Mouse (Mus musculus) heart, embryonic 14.5 days (tissue): ENCODE measurements around the gene Fpgs. TPM values are rescaled to one million over a fixed set of nuclear protein-coding genes. Genes with fewer than 3 reads are reported as not detected.
A peak's percentile ranks its signal among the peaks of the same experiment; 100 is the strongest.

Source experiments
- ATAC-seq: fragments of 200-750 bp; cut with Nextera tagmentation; 2 replicates; pipeline ENCODE4 v1.8.0; 2017; ENCODE audit warnings: low read depth, moderate TSS enrichment; ENCODE audit not compliant: insufficient number of reproducible peaks, insufficient read depth, low FRiP score
- H3K27ac ChIP-seq, 2 experiments: fragments of 200-500 bp in 1 of 2; fragments of 300-500 bp in 1 of 2; sonication (generic) in 1 of 2; replicated peaks in 1 of 2; 2 replicates each; pipeline ENCODE4 v1.5.1; 2012 to 2014; ENCODE audit warnings: low read depth in 2 of 2, low read length in 2 of 2, control low read depth in 1 of 2, mild to moderate bottlenecking in 1 of 2, mixed read lengths in 1 of 2; ENCODE audit not compliant: control insufficient read depth in 1 of 2, insufficient read depth in 1 of 2
- H3K27me3 ChIP-seq: fragments of 300-500 bp; sonication (generic); 2 replicates; pipeline ENCODE4 v1.6.1; 2014; ENCODE audit warnings: mild to moderate bottlenecking, low read length, control low read depth; ENCODE audit not compliant: control insufficient read depth, insufficient read depth
- H3K36me3 ChIP-seq: fragments of 300-500 bp; sonication (generic); 2 replicates; pipeline ENCODE4 v1.6.1; 2014; ENCODE audit warnings: mild to moderate bottlenecking, control low read depth, low read length, mixed read lengths; ENCODE audit not compliant: control insufficient read depth, insufficient read depth
- H3K4me1 ChIP-seq, 2 experiments: fragments of 200-500 bp in 1 of 2; fragments of 300-500 bp in 1 of 2; sonication (generic) in 1 of 2; 2 replicates each; pipeline ENCODE4 v1.6.1; 2012 to 2014; ENCODE audit warnings: low read length in 2 of 2, control low read depth in 1 of 2, mixed read lengths in 1 of 2; ENCODE audit not compliant: control insufficient read depth in 2 of 2, insufficient read depth in 2 of 2
- H3K4me2 ChIP-seq: fragments of 300-500 bp; sonication (generic); 2 replicates; pipeline ENCODE4 v1.6.1; 2014; ENCODE audit warnings: mild to moderate bottlenecking, low read length
- H3K4me3 ChIP-seq, 2 experiments: fragments of 200-500 bp in 1 of 2; fragments of 300-500 bp in 1 of 2; sonication (generic) in 1 of 2; 2 replicates each; pipeline ENCODE4 v1.5.1; 2012 to 2014; ENCODE audit warnings: low read length in 2 of 2, mild to moderate bottlenecking in 2 of 2, control low read depth in 1 of 2, low read depth in 1 of 2, moderate library complexity in 1 of 2; ENCODE audit not compliant: control insufficient read depth in 1 of 2, insufficient read depth in 1 of 2
- H3K9ac ChIP-seq: fragments of 300-500 bp; sonication (generic); 2 replicates; pipeline ENCODE4 v1.6.1; 2014; ENCODE audit warnings: mild to moderate bottlenecking, low read length
- H3K9me3 ChIP-seq: fragments of 300-500 bp; sonication (generic); 2 replicates; pipeline ENCODE4 v1.6.1; 2016; ENCODE audit warnings: low read length, control low read depth; ENCODE audit not compliant: control insufficient read depth
- WGBS: fragments of 180-500 bp; shearing (Covaris S2); extraction: QIAGEN DNeasy Blood & Tissue Kit; methylation state at CpG from one replicate; pipeline ENCODE4 v1.1.7; 2014; 5-methylcytosine and 5-hydroxymethylcytosine counted together
- polyA plus RNA-seq: library from polyadenylated mRNA; unstranded; fragments of >200 nt; fragmentation: Nextera tagmentation; extraction: Ambion mirVana; gene quantifications from 2 replicates; pipeline ENCODE4 v1.2.1, GENCODE M21; 2014

Gene Fpgs
- polyA plus RNA-seq, 1 experiment from 2014 or later: 12.2 TPM

GRCm38 (mm10) chr2:32734480-32734879 lies 30.5 kb upstream of the Fpgs start:
- Histone ChIP-seq H3K27ac (peak overlapping the region; percentile 65), H3K4me1 (peaks cover 6 to 16% of the 10 kb centered on the region in 2 experiments), H3K9ac (no peak overlapping the region), H3K36me3 (no peaks in the 10 kb centered on the region), H3K4me3 (no peak overlapping the region), H3K4me2 (no peak overlapping the region; the same call in 1 of the 2 replicates), H3K27me3 (no peaks in the 10 kb centered on the region; the same call in 1 of the 2 replicates), H3K9me3 (no peaks in the 10 kb centered on the region)
- 38% methylated on average over 4 of the region's 4 CpGs for WGBS
- ATAC-seq: peak; percentile 28; the same call in 1 of the 2 replicates

- Histone ChIP-seq H3K4me2 (no peak overlapping the region), H3K9me3 (no peaks in the 10 kb centered on the region), H3K36me3 (no peaks in the 10 kb centered on the region), H3K4me3 (no peak overlapping the region), H3K4me1 (peaks cover 6 to 16% of the 10 kb centered on the region in 2 experiments), H3K9ac (no peak overlapping the region), H3K27ac (peak overlapping the region in 1 of 2 experiments; percentile 66; a peak in 2 of 4 replicates), H3K27me3 (no peaks in the 10 kb centered on the region)
- no peak for ATAC-seq
- 57% methylated on average over 6 of the region's 6 CpGs for WGBS
Observed at GRCm38 (mm10) chr2:32732695-32733094, 28.8 kb upstream of the Fpgs start.

GRCm38 (mm10) chr2:32731911-32732310 lies 28.0 kb upstream of the Fpgs start:
- 0 out of 2 replicates have a peak overlapping the region, but pooled peaks have one; percentile 48 for H3K4me2 ChIP-seq
- no peak for ATAC-seq
- H3K36me3 ChIP-seq: no peaks in the 10 kb centered on the region
- peaks cover 6 to 16% of the 10 kb centered on the region in 2 experiments for H3K4me1 ChIP-seq
- WGBS: 57% methylated on average over 4 of the region's 4 CpGs
- H3K4me3 ChIP-seq: no peak overlapping the region
- peak overlapping the region; percentile 22; the same call in 1 of the 2 replicates for H3K9ac ChIP-seq
- H3K9me3 ChIP-seq: no peaks in the 10 kb centered on the region
- no peaks in the 10 kb centered on the region for H3K27me3 ChIP-seq
- peak overlapping the region; percentile 33 to 66 for H3K27ac ChIP-seq

GRCm38 (mm10) chr2:32730854-32731253 lies 26.9 kb upstream of the Fpgs start:
- peaks cover 6 to 16% of the 10 kb centered on the region in 2 experiments for H3K4me1 ChIP-seq
- H3K27me3 ChIP-seq: no peaks in the 10 kb centered on the region
- peak overlapping the region in 1 of 2 experiments; percentile 4; a peak in 1 of 4 replicates for H3K4me3 ChIP-seq
- H3K4me2 ChIP-seq: peak overlapping the region; percentile 48
- H3K36me3 ChIP-seq: no peaks in the 10 kb centered on the region
- H3K9me3 ChIP-seq: no peaks in the 10 kb centered on the region
- H3K27ac ChIP-seq: peak overlapping the region; percentile 66 to 83
- H3K9ac ChIP-seq: 0 out of 2 replicates have a peak overlapping the region, but pooled peaks have one; percentile 18
- ATAC-seq: no peak
- 17% methylated on average over 11 of the region's 11 CpGs for WGBS

- Histone ChIP-seq H3K27me3 (no peaks in the 10 kb centered on the region), H3K9me3 (no peaks in the 10 kb centered on the region), H3K36me3 (no peaks in the 10 kb centered on the region), H3K9ac (peak overlapping the region; percentile 25; the same call in 1 of the 2 replicates), H3K4me3 (peak overlapping the region; percentile 4 to 30), H3K4me2 (peak overlapping the region; percentile 48), H3K27ac (peak overlapping the region; percentile 18 to 66), H3K4me1 (peaks cover 6 to 14% of the 10 kb centered on the region in 2 experiments)
- ATAC-seq: no peak
- 68% methylated on average over 4 of the region's 4 CpGs for WGBS
Observed at GRCm38 (mm10) chr2:32729547-32729946, 25.6 kb upstream of the Fpgs start.

- peaks cover 6 to 13% of the 10 kb centered on the region in 2 experiments for H3K4me1 ChIP-seq
- no peaks in the 10 kb centered on the region for H3K36me3 ChIP-seq
- peak; percentile 22; the same call in 1 of the 2 replicates for ATAC-seq
- no peaks in the 10 kb centered on the region for H3K27me3 ChIP-seq
- H3K9ac ChIP-seq: peak overlapping the region; percentile 42
- WGBS: 39% methylated on average over 7 of the region's 7 CpGs
- H3K27ac ChIP-seq: peak overlapping the region; percentile 57 to 65
- H3K9me3 ChIP-seq: no peaks in the 10 kb centered on the region
- H3K4me3 ChIP-seq: peak overlapping the region; percentile 30 to 53
- peak overlapping the region; percentile 48 for H3K4me2 ChIP-seq
Observed at GRCm38 (mm10) chr2:32728463-32728862, 24.5 kb upstream of the Fpgs start.

GRCm38 (mm10) chr2:32727435-32727834 lies 23.5 kb upstream of the Fpgs start:
- Histone ChIP-seq H3K27ac (peak overlapping the region; percentile 20 to 46; a peak in 3 of 4 replicates), H3K36me3 (no peaks in the 10 kb centered on the region), H3K4me1 (peaks cover 6 to 13% of the 10 kb centered on the region in 2 experiments), H3K4me3 (peak overlapping the region; percentile 30 to 53), H3K9ac (peak overlapping the region; percentile 45), H3K9me3 (no peaks in the 10 kb centered on the region), H3K27me3 (no peaks in the 10 kb centered on the region), H3K4me2 (peak overlapping the region; percentile 48)
- peak; percentile 96 for ATAC-seq
- WGBS: under 1% methylated on average over 16 of the region's 16 CpGs
